Mouse (Mus musculus): ENCODE data around the gene Gm20388. TPM values are rescaled to one million over a fixed set of nuclear protein-coding genes. Genes with fewer than 3 reads are reported as not detected.

Gene Gm20388
- polyA plus RNA-seq, 1 experiment: 49.7 TPM

DNA sequence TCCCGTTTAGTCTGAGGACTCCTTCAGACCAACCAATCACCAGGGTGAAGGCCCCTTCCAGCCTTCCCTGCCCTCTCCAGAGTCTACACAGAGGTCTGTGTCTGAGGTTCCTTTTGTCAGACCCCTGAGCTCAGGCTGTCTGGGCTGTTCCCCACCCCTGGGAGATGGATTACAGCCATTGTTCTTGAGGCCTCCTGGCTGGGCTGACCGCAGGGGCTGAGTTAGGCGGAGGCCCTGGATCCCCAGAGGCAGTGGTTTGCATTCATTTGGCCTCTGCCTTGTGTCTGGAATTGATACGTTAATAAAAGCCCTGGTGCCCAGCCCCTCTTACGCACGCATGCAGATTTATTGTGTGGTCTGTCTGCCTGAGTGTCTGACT lies 4373.7 kb downstream of the Gm20388 start:
- Histone ChIP-seq H3K36me3 (ENCODE audit: control insufficient read depth, insufficient read depth, low read length) (no peaks in the 10 kb centered on the region), H3K4me1 (ENCODE audit: control insufficient read depth, insufficient read depth, low read length) (peaks cover 46% of the 10 kb centered on the region), H3K27ac (ENCODE audit: insufficient read depth, low read depth, low read length) (no peak overlapping the region), H3K4me3 (ENCODE audit: insufficient read depth, low read depth, low read length) (no peak overlapping the region), H3K27me3 (replicated peaks; ENCODE audit: control insufficient read depth, insufficient read depth, low read length) (no peaks in the 10 kb centered on the region)
- WGBS: 50% methylated on average over 6 of the region's 6 CpGs
- DNase-seq: no peak
- no peak for TF ChIP-seq CTCF (conservative IDR thresholded peaks at IDR 0.05; ENCODE audit: insufficient read depth, insufficient read length, low read depth, low read length)

DNA sequence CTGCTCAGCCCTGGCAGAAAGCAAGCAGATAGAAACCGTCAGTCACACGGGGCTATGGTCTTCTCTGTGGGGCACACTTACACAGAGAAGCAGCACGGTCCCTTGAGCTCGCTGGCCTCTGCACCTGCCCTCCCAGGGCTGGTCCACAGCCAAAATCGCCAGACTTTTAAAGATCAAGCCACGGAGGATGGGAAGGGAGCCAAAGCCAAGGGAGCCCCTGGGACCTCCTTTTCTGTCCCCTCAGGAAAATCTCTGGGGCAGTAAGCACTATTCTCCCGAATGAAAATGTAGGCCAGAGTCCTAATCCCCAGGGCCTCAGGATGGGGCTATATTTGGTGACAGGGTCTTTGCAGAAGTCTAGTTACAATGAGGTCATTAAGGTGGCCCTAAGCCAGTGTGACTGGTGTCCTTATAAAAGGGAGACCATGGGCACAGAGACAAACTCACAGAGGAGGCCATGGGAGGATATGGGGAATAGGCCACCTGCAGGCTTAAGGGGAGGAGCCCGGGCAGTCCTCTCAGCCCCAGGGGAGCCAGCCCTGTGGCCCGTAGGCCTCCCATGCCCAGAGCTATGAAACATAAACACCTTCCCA lies 4374.4 kb downstream of the Gm20388 start:
- DNase-seq: peak; percentile 91
- Histone ChIP-seq H3K27me3 (replicated peaks; ENCODE audit: control insufficient read depth, insufficient read depth, low read length) (no peaks in the 10 kb centered on the region), H3K4me1 (ENCODE audit: control insufficient read depth, insufficient read depth, low read length) (peaks cover 38% of the 10 kb centered on the region), H3K27ac (ENCODE audit: insufficient read depth, low read depth, low read length) (peak overlapping the region; percentile 27; the same call in 1 of the 2 replicates), H3K4me3 (ENCODE audit: insufficient read depth, low read depth, low read length) (no peak overlapping the region), H3K36me3 (ENCODE audit: control insufficient read depth, insufficient read depth, low read length) (no peaks in the 10 kb centered on the region)
- TF ChIP-seq CTCF (conservative IDR thresholded peaks at IDR 0.05; ENCODE audit: insufficient read depth, insufficient read length, low read depth, low read length) (no peak), POLR2A (IDR thresholded peaks at IDR 0.05; ENCODE audit: low read depth, low read length) (no peak)
- 17% methylated on average over 9 of the region's 9 CpGs for WGBS

DNA sequence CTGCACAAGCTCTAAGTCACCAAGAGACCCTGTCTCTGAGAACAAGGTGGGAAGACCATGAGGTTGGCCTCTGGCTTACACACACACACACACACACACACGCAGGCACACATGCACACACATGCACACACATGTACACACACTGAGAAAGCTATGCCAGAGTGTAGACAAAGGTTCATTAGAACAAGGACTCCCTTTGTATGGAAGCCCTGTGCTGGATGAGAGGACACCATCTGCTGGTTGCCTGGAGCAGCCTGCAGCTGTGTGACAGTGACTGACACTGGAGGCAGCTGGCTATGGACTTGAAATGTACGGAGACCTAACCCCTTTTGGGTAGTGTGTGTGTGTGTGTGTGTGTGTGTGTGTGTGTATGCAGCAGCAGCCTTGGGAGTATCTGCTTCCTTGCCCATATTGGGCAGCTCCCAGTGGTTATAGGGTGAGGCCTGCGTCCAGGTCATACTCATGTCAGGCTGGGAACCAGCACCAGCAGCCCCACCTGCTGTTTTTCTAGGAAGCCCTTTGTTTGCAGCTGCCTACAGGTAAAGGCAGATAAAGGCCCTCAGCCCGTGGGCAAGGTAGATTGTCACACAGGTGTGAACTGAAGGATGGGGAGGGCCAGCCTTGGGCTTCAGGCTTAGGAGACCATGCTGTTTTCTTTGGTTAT lies 4376.0 kb downstream of the Gm20388 start:
- TF ChIP-seq CTCF (conservative IDR thresholded peaks at IDR 0.05; ENCODE audit: insufficient read depth, insufficient read length, low read depth, low read length) (peak; percentile 50), POLR2A (IDR thresholded peaks at IDR 0.05; ENCODE audit: low read depth, low read length) (no peak)
- H3K36me3 ChIP-seq (ENCODE audit: control insufficient read depth, insufficient read depth, low read length): no peaks in the 10 kb centered on the region
- WGBS: 78% methylated on average over 4 of the region's 4 CpGs
- peak; percentile 26 for DNase-seq
- no peak overlapping the region for H3K4me3 ChIP-seq (ENCODE audit: insufficient read depth, low read depth, low read length)
- H3K27me3 ChIP-seq (replicated peaks; ENCODE audit: control insufficient read depth, insufficient read depth, low read length): no peaks in the 10 kb centered on the region
- peaks cover 38% of the 10 kb centered on the region for H3K4me1 ChIP-seq (ENCODE audit: control insufficient read depth, insufficient read depth, low read length)
- H3K27ac ChIP-seq (ENCODE audit: insufficient read depth, low read depth, low read length): no peak overlapping the region

DNA sequence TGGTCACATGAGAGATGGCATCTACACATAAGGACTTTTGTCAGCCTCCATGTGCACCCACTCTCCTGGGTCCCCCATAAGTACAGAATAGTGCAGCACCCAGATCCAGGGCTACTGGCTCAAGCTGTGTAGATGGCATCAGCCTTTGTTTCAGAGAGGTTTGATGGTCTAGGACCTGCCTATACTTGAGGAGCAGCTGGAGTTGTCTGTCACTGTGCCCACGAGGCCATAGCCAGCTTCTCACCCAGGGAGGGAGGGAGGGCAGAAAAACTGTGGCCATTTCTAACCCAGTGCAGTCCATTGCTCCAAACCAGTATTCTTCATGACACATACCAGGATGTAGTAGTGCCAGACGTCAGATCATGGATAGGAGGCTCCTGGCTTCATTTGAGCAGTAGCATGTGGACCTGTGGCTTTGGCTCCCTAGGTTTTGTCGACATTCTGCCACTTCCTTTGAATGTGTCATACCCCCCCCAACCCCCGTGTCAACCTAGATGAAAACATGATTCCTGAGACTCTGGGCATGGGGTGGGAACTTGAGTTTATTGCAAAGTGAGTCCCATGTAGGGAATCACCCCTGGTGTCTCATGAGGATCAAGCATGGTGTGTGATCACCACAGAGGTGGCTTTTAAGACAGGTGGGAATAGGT lies 4377.7 kb downstream of the Gm20388 start:
- Histone ChIP-seq H3K27ac (ENCODE audit: insufficient read depth, low read depth, low read length) (no peak overlapping the region), H3K4me1 (ENCODE audit: control insufficient read depth, insufficient read depth, low read length) (peaks cover 30% of the 10 kb centered on the region), H3K27me3 (replicated peaks; ENCODE audit: control insufficient read depth, insufficient read depth, low read length) (no peaks in the 10 kb centered on the region), H3K36me3 (ENCODE audit: control insufficient read depth, insufficient read depth, low read length) (no peaks in the 10 kb centered on the region), H3K4me3 (ENCODE audit: insufficient read depth, low read depth, low read length) (no peak overlapping the region)
- TF ChIP-seq CTCF (conservative IDR thresholded peaks at IDR 0.05; ENCODE audit: insufficient read depth, insufficient read length, low read depth, low read length) (no peak), POLR2A (IDR thresholded peaks at IDR 0.05; ENCODE audit: low read depth, low read length) (no peak)
- no peak for DNase-seq
- WGBS: 72% methylated on average over 4 of the region's 4 CpGs

DNA sequence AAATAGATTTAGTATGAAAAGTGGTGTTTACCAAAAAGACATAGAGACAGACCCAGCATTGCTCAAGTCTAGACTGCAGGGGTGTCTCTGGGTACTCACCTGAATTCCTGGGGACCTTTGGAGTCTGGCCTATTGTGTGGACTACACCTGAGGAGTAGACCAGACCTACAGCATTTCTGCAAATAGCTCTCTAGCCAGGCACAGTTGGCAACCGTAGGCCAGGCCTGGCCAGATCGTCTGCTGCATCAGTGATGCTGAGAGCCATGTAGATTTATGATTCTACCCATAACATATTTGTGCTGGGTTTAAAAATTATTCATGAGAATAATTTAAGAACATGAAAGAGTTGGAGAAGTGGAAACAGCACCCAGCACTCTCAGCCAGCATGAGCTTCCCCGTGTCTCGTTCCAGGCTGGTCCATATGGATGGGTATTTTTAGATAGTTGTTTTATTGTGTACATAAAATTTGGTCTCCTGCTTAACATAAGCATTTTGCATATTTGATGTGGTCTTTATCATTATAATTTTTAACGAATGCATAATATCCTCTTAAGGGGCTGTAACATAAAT lies 4378.9 kb downstream of the Gm20388 start:
- H3K27me3 ChIP-seq (replicated peaks; ENCODE audit: control insufficient read depth, insufficient read depth, low read length): no peaks in the 10 kb centered on the region
- 87% methylated on average over 5 of the region's 5 CpGs for WGBS
- no peaks in the 10 kb centered on the region for H3K36me3 ChIP-seq (ENCODE audit: control insufficient read depth, insufficient read depth, low read length)
- no peak for TF ChIP-seq POLR2A (IDR thresholded peaks at IDR 0.05; ENCODE audit: low read depth, low read length)
- TF ChIP-seq CTCF (conservative IDR thresholded peaks at IDR 0.05; ENCODE audit: insufficient read depth, insufficient read length, low read depth, low read length): no peak
- H3K4me1 ChIP-seq (ENCODE audit: control insufficient read depth, insufficient read depth, low read length): peaks cover 19% of the 10 kb centered on the region
- H3K27ac ChIP-seq (ENCODE audit: insufficient read depth, low read depth, low read length): no peak overlapping the region
- H3K4me3 ChIP-seq (ENCODE audit: insufficient read depth, low read depth, low read length): no peak overlapping the region
- no peak for DNase-seq

DNA sequence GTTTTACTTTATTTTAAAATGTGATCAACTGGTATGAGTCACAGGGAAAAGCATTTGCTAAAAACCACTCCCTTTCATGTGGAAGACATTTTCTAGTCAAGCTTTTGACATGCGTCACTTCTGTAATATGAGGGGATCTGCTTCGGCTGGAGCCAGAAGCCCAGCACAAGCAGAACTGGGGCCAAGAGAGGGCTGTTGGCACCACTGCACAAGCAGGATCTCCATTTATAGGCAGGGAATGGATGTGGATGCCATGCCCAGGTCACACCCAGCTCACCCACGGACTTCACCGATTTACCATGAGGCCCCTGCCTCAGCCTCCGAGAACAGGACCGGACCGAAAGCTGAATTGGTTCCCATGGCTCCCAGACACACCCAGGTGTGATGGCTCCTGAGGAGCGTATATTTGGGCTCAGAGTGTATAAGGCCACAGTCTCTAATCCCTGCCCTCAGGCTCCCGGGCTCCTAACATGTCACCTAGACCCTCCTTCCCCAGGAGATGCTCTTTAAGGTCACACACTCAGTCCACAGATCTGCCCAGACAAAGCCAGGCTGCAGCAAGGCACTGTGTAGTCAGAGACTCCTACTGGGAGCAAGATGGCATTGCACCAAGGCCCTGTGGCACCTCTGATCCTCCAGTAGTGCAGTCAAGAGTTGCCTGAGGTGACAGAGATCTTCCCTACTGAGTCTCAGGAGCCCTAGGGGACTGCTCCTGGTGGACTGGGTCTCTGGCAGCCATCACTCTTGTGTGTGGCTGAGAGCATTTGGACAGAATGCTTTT lies 4380.5 kb downstream of the Gm20388 start:
- Histone ChIP-seq H3K4me3 (ENCODE audit: insufficient read depth, low read depth, low read length) (no peak overlapping the region), H3K4me1 (ENCODE audit: control insufficient read depth, insufficient read depth, low read length) (peaks cover 14% of the 10 kb centered on the region; the same call in 1 of the 2 replicates), H3K36me3 (ENCODE audit: control insufficient read depth, insufficient read depth, low read length) (no peaks in the 10 kb centered on the region), H3K27ac (ENCODE audit: insufficient read depth, low read depth, low read length) (no peak overlapping the region), H3K27me3 (replicated peaks; ENCODE audit: control insufficient read depth, insufficient read depth, low read length) (no peaks in the 10 kb centered on the region)
- DNase-seq: peak; percentile 41
- TF ChIP-seq CTCF (conservative IDR thresholded peaks at IDR 0.05; ENCODE audit: insufficient read depth, insufficient read length, low read depth, low read length) (peak; percentile 63), POLR2A (IDR thresholded peaks at IDR 0.05; ENCODE audit: low read depth, low read length) (no peak)
- WGBS: 87% methylated on average over 9 of the region's 9 CpGs

Data from kidney, adult 2 months (tissue).